Mouse (Mus musculus): ENCODE measurements at regions not wholly inside any gene's neighbourhood (a gene's known extent, or its start where the extent isn't known, plus 50 kb on each side); places are given as distances from the start of the nearest gene placed in this dataset.
"Not testable (repeated sequence)": the region's sequence is repeated elsewhere in the genome, so short reads cannot be mapped to it uniquely, and the experiment has no call there.

- H3K36me3 ChIP-seq (ENCODE audit: control insufficient read depth, insufficient read depth, low read length), result no peaks in the 10 kb centered on the region
- DNase-seq (ENCODE audit: low spot score) (no peak), ATAC-seq (replicated peaks; ENCODE audit: low FRiP score, low TSS enrichment, low read depth) (no peak)
- WGBS, result 48% methylated on average over 3 of the region's 3 CpGs
- no peak overlapping the region for H3K9ac ChIP-seq (ENCODE audit: low read length)
- H3K27me3 ChIP-seq (replicated peaks; ENCODE audit: control insufficient read depth, insufficient read depth, low read length), result no peaks in the 10 kb centered on the region
- H3K4me1 ChIP-seq (replicated peaks; ENCODE audit: control insufficient read depth, insufficient read depth, low read length), result no peaks in the 10 kb centered on the region
- no peak overlapping the region for H3K4me2 ChIP-seq (ENCODE audit: low read length)
- H3K4me3 ChIP-seq (ENCODE audit: low read depth, low read length), result no peak overlapping the region
- H3K27ac ChIP-seq (ENCODE audit: low read depth), result no peak overlapping the region
- H3K9me3 ChIP-seq (ENCODE audit: control insufficient read depth, low read length), result no peaks in the 10 kb centered on the region
Measured at GRCm38 (mm10) chr16:63143851-63144250, 289.7 kb downstream of the Pros1 start.

- Histone ChIP-seq H3K9me3 (ENCODE audit: control insufficient read depth, low read length) (no peaks in the 10 kb centered on the region), H3K27ac (ENCODE audit: low read depth) (no peak overlapping the region), H3K36me3 (ENCODE audit: control insufficient read depth, insufficient read depth, low read length) (no peaks in the 10 kb centered on the region), H3K4me1 (replicated peaks; ENCODE audit: control insufficient read depth, insufficient read depth, low read length) (no peaks in the 10 kb centered on the region), H3K9ac (ENCODE audit: low read length) (no peak overlapping the region), H3K4me2 (ENCODE audit: low read length) (no peak overlapping the region), H3K27me3 (replicated peaks; ENCODE audit: control insufficient read depth, insufficient read depth, low read length) (no peaks in the 10 kb centered on the region), H3K4me3 (ENCODE audit: low read depth, low read length) (no peak overlapping the region)
- 49% methylated on average over 2 of the region's 2 CpGs for WGBS
- DNase-seq (ENCODE audit: low spot score) (no peak), ATAC-seq (replicated peaks; ENCODE audit: low FRiP score, low TSS enrichment, low read depth) (no peak)
Measured at GRCm38 (mm10) chr16:63155300-63155821, 301.3 kb downstream of the Pros1 start.

DNA sequence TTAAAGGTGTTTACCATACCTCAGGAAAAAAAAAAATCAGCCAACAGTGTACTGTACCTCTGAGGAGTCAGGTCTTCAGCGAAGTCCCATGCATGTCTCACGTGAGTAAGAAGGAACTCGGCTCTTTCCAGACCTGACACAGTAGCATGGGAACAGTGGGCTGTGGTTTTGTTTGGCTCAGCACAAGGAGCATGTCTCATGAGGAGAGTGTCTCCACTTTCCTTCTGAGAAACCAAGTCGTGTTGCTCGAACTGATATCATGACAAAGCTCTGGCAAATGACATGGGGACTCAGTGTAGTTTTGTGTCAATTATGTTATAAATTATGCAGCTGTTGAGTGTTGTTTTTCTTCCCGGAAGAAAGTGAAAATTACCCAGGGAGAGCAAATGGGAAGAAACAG lies 316.0 kb downstream of the Pros1 start:
- Histone ChIP-seq H3K4me2 (ENCODE audit: low read length) (no peak overlapping the region), H3K4me3 (ENCODE audit: low read depth, low read length) (no peak overlapping the region), H3K36me3 (ENCODE audit: control insufficient read depth, insufficient read depth, low read length) (no peaks in the 10 kb centered on the region), H3K9ac (ENCODE audit: low read length) (no peak overlapping the region), H3K27me3 (replicated peaks; ENCODE audit: control insufficient read depth, insufficient read depth, low read length) (no peaks in the 10 kb centered on the region), H3K4me1 (replicated peaks; ENCODE audit: control insufficient read depth, insufficient read depth, low read length) (no peaks in the 10 kb centered on the region), H3K9me3 (ENCODE audit: control insufficient read depth, low read length) (no peaks in the 10 kb centered on the region), H3K27ac (ENCODE audit: low read depth) (no peak overlapping the region)
- ATAC-seq (replicated peaks; ENCODE audit: low FRiP score, low TSS enrichment, low read depth), result no peak
- no peak for DNase-seq (ENCODE audit: low spot score)
- WGBS, result 61% methylated on average over 6 of the region's 6 CpGs

- ATAC-seq (replicated peaks; ENCODE audit: low FRiP score, low TSS enrichment, low read depth) (no peak), DNase-seq (ENCODE audit: low spot score) (no peak)
- H3K4me2 ChIP-seq (ENCODE audit: low read length), result no peak overlapping the region
- H3K9ac ChIP-seq (ENCODE audit: low read length), result no peak overlapping the region
- no peaks in the 10 kb centered on the region for H3K36me3 ChIP-seq (ENCODE audit: control insufficient read depth, insufficient read depth, low read length)
- 72% methylated on average over 5 of the region's 5 CpGs for WGBS
- H3K27ac ChIP-seq (ENCODE audit: low read depth), result no peak overlapping the region
- H3K4me1 ChIP-seq (replicated peaks; ENCODE audit: control insufficient read depth, insufficient read depth, low read length), result no peaks in the 10 kb centered on the region
- H3K4me3 ChIP-seq (ENCODE audit: low read depth, low read length), result no peak overlapping the region
- no peaks in the 10 kb centered on the region for H3K9me3 ChIP-seq (ENCODE audit: control insufficient read depth, low read length)
- no peaks in the 10 kb centered on the region for H3K27me3 ChIP-seq (replicated peaks; ENCODE audit: control insufficient read depth, insufficient read depth, low read length)
Measured at GRCm38 (mm10) chr16:63179228-63179627, 325.1 kb downstream of the Pros1 start.

- H3K9ac ChIP-seq (ENCODE audit: low read length), result no peak overlapping the region
Measured at GRCm38 (mm10) chr16:63191181-63191580, 337.1 kb downstream of the Pros1 start.

GRCm38 (mm10) chr16:63191623-63192022 lies 337.5 kb downstream of the Pros1 start:
- DNase-seq (ENCODE audit: low spot score) (no peak), ATAC-seq (replicated peaks; ENCODE audit: low FRiP score, low TSS enrichment, low read depth) (no peak)
- H3K4me1 ChIP-seq (replicated peaks; ENCODE audit: control insufficient read depth, insufficient read depth, low read length), result no peaks in the 10 kb centered on the region
- no peak overlapping the region for H3K27ac ChIP-seq (ENCODE audit: low read depth)
- H3K36me3 ChIP-seq (ENCODE audit: control insufficient read depth, insufficient read depth, low read length), result no peaks in the 10 kb centered on the region
- H3K9ac ChIP-seq (ENCODE audit: low read length), result no peak overlapping the region
- 86% methylated on average over 1 of the region's 1 CpGs for WGBS
- H3K27me3 ChIP-seq (replicated peaks; ENCODE audit: control insufficient read depth, insufficient read depth, low read length), result no peaks in the 10 kb centered on the region
- H3K4me3 ChIP-seq (ENCODE audit: low read depth, low read length), result no peak overlapping the region
- no peak overlapping the region for H3K4me2 ChIP-seq (ENCODE audit: low read length)
- no peaks in the 10 kb centered on the region for H3K9me3 ChIP-seq (ENCODE audit: control insufficient read depth, low read length)

More at GRCm38 (mm10) chr16:63191181-63191580, 337.1 kb downstream of the Pros1 start:
- Histone ChIP-seq H3K4me3 (ENCODE audit: low read depth, low read length) (no peak overlapping the region), H3K36me3 (ENCODE audit: control insufficient read depth, insufficient read depth, low read length) (no peaks in the 10 kb centered on the region), H3K4me1 (replicated peaks; ENCODE audit: control insufficient read depth, insufficient read depth, low read length) (no peaks in the 10 kb centered on the region), H3K27me3 (replicated peaks; ENCODE audit: control insufficient read depth, insufficient read depth, low read length) (no peaks in the 10 kb centered on the region), H3K27ac (ENCODE audit: low read depth) (no peak overlapping the region), H3K4me2 (ENCODE audit: low read length) (no peak overlapping the region), H3K9me3 (ENCODE audit: control insufficient read depth, low read length) (no peaks in the 10 kb centered on the region)
- WGBS, result 80% methylated on average over 6 of the region's 6 CpGs
- ATAC-seq (replicated peaks; ENCODE audit: low FRiP score, low TSS enrichment, low read depth) (no peak), DNase-seq (ENCODE audit: low spot score) (no peak)

DNA sequence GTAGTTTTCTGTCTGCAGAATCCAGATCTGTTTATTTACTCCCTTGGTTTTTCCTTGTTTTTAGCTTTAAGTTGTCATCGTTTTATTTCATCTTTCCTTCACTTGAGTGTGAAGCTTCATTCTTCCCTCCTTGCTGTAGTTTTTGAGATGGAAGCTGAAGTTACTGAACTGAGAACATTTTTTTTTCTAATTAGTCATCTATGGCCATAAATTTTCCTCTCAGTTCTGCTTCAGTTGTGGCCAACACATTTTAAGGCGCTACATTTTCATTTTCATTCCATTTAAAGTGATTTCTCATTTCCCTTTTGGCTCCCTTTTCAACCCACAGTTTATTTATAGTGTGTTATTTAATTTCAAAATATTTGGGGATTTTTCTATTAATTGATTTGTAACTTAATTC lies 340.5 kb downstream of the Pros1 start:
- ATAC-seq (replicated peaks; ENCODE audit: low FRiP score, low TSS enrichment, low read depth) (no peak), DNase-seq (ENCODE audit: low spot score) (no peak)
- H3K9me3 ChIP-seq (ENCODE audit: control insufficient read depth, low read length), result no peaks in the 10 kb centered on the region
- no peak overlapping the region for H3K9ac ChIP-seq (ENCODE audit: low read length)
- H3K4me2 ChIP-seq (ENCODE audit: low read length), result no peak overlapping the region
- no peak overlapping the region for H3K27ac ChIP-seq (ENCODE audit: low read depth)
- H3K27me3 ChIP-seq (replicated peaks; ENCODE audit: control insufficient read depth, insufficient read depth, low read length), result no peaks in the 10 kb centered on the region
- H3K4me1 ChIP-seq (replicated peaks; ENCODE audit: control insufficient read depth, insufficient read depth, low read length), result no peaks in the 10 kb centered on the region
- 82% methylated on average over 2 of the region's 2 CpGs for WGBS
- no peaks in the 10 kb centered on the region for H3K36me3 ChIP-seq (ENCODE audit: control insufficient read depth, insufficient read depth, low read length)
- H3K4me3 ChIP-seq (ENCODE audit: low read depth, low read length), result no peak overlapping the region

DNA sequence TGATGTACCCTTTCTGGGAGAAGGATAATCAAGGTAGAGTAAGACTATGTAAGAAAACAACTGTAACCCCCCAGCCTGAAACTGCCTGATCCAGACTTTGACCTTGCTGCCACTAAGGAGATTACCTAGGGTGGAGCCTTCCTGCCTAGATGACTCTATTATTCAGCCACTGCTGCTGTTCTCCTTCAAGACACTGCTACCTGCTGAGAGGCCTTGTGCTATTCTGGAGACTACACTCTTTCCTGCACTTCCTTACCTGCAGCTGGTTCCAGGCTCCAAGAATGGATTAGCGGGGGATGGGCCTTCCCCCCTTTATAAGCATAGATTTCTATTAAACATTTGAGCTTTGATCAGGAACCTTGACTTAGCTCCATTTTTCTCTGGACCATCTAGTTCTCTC lies 359.4 kb downstream of the Pros1 start:
- not testable (repeated sequence) for ATAC-seq (replicated peaks; ENCODE audit: low FRiP score, low TSS enrichment, low read depth); H3K27ac ChIP-seq (ENCODE audit: low read depth); H3K9me3 ChIP-seq (ENCODE audit: control insufficient read depth, low read length); H3K4me1 ChIP-seq (replicated peaks; ENCODE audit: control insufficient read depth, insufficient read depth, low read length); DNase-seq (ENCODE audit: low spot score); H3K4me3 ChIP-seq (ENCODE audit: low read depth, low read length); H3K27me3 ChIP-seq (replicated peaks; ENCODE audit: control insufficient read depth, insufficient read depth, low read length); H3K4me2 ChIP-seq (ENCODE audit: low read length); H3K9ac ChIP-seq (ENCODE audit: low read length); H3K36me3 ChIP-seq (ENCODE audit: control insufficient read depth, insufficient read depth, low read length)
- WGBS, result 100% methylated on average over 1 of the region's 1 CpGs

DNA sequence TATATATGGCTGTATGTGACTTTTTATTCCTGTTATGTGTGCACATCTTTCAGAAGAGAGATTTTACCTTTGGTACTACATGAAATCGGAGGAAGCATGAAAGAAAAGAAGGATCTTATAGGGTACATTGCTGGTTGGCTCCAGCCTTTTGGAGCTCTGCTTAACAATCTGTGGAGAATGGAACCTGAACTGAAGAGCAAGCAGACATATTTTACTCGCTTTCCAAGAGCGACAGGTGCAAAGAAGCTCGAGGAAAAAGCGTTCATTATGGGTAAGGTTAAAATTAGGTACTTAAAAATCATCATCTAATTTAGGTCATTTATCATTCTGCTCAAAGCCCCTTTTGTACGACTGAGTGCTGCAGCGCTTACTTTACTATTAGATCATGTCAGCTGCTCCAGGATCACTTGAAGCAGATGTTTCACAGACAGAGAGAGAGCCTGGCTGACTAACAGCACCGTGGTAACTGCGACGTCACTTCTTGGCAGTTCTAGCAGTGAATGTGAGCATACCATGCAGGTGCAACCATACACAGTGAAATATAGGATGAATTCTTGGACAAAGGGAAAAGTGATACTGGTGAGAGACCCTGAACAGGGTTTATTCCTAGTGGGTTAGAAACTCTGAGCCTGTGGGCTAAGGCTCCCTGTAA lies 366.2 kb downstream of the Pros1 start:
- 46% methylated on average over 10 of the region's 10 CpGs for WGBS
- Histone ChIP-seq H3K36me3 (ENCODE audit: control insufficient read depth, insufficient read depth, low read length) (no peaks in the 10 kb centered on the region), H3K4me2 (ENCODE audit: low read length) (no peak overlapping the region), H3K4me3 (ENCODE audit: low read depth, low read length) (no peak overlapping the region), H3K27me3 (replicated peaks; ENCODE audit: control insufficient read depth, insufficient read depth, low read length) (no peaks in the 10 kb centered on the region), H3K4me1 (replicated peaks; ENCODE audit: control insufficient read depth, insufficient read depth, low read length) (no peaks in the 10 kb centered on the region), H3K9ac (ENCODE audit: low read length) (no peak overlapping the region), H3K9me3 (ENCODE audit: control insufficient read depth, low read length) (no peaks in the 10 kb centered on the region), H3K27ac (ENCODE audit: low read depth) (no peak overlapping the region)
- no peak for DNase-seq (ENCODE audit: low spot score)
- ATAC-seq (replicated peaks; ENCODE audit: low FRiP score, low TSS enrichment, low read depth), result no peak

Measured in intestine, embryonic 14.5 days (tissue).